Mouse (Mus musculus) embryonic facial prominence, embryonic 15.5 days (tissue): ENCODE results near the gene Ric1. TPM values are rescaled to one million over a fixed set of nuclear protein-coding genes. Genes with fewer than 3 reads are reported as not detected.
"Not testable (repeated sequence)": the region's sequence is repeated elsewhere in the genome, so short reads cannot be mapped to it uniquely, and the experiment has no call there.

ENCODE experiments used
- ATAC-seq: fragments of 200-750 bp; cut with Nextera tagmentation; 2 replicates; pipeline ENCODE4 v1.8.0; 2017; ENCODE audit warnings: low read depth, moderate TSS enrichment; ENCODE audit not compliant: insufficient number of reproducible peaks, low FRiP score, low TSS enrichment
- H3K27ac ChIP-seq: fragments of 300-500 bp; sonication (generic); replicated peaks from 2 replicates; pipeline ENCODE4 v1.5.1; 2015; ENCODE audit warnings: mild to moderate bottlenecking, inconsistent platforms
- H3K27me3 ChIP-seq: fragments of 300-500 bp; sonication (generic); 2 replicates; pipeline ENCODE4 v1.6.1; 2015; ENCODE audit warnings: inconsistent platforms
- H3K36me3 ChIP-seq: fragments of 300-500 bp; sonication (generic); 2 replicates; pipeline ENCODE4 v1.6.1; 2015; ENCODE audit warnings: mild to moderate bottlenecking, inconsistent platforms
- H3K4me1 ChIP-seq: fragments of 300-500 bp; sonication (generic); 2 replicates; pipeline ENCODE4 v1.6.1; 2015; ENCODE audit warnings: inconsistent platforms
- H3K4me2 ChIP-seq: fragments of 300-500 bp; sonication (generic); replicated peaks from 2 replicates; pipeline ENCODE4 v1.6.1; 2015; ENCODE audit warnings: mild to moderate bottlenecking, inconsistent platforms
- H3K4me3 ChIP-seq: fragments of 300-500 bp; sonication (generic); replicated peaks from 2 replicates; pipeline ENCODE4 v1.5.1; 2015; ENCODE audit warnings: mild to moderate bottlenecking, inconsistent platforms
- H3K9ac ChIP-seq: fragments of 300-500 bp; sonication (generic); 2 replicates; pipeline ENCODE4 v1.6.1; 2015; ENCODE audit warnings: inconsistent platforms
- H3K9me3 ChIP-seq: fragments of 300-500 bp; sonication (generic); replicated peaks from 2 replicates; pipeline ENCODE4 v1.6.1; 2016; ENCODE audit warnings: inconsistent platforms
- WGBS: fragments of 180-500 bp; shearing (Covaris S2); methylation state at CpG from one replicate; pipeline ENCODE4 v1.1.7; 2015; 5-methylcytosine and 5-hydroxymethylcytosine counted together
- polyA plus RNA-seq: library from polyadenylated mRNA; unstranded; fragments of >200 nt; fragmentation: Nextera tagmentation; extraction: Ambion mirVana; gene quantifications from 2 replicates; pipeline ENCODE4 v1.2.1, GENCODE M21; 2015

The Ric1 gene
- polyA plus RNA-seq, 1 experiment from 2014 or later, result 20.3 TPM

GRCm38 (mm10) chr19:29526837-29527236 lies 4.8 kb downstream of the Ric1 start:
- no peak for ATAC-seq
- no peak overlapping the region for H3K4me3 ChIP-seq
- H3K9ac ChIP-seq, result no peak overlapping the region
- H3K4me2 ChIP-seq, result no peak overlapping the region
- no peak overlapping the region for H3K27ac ChIP-seq
- no peaks in the 10 kb centered on the region for H3K27me3 ChIP-seq
- H3K9me3 ChIP-seq, result 0 out of 2 replicates have a peak, but pooled peaks cover 4% of the 10 kb centered on the region
- H3K4me1 ChIP-seq, result peaks cover 9% of the 10 kb centered on the region
- no peaks in the 10 kb centered on the region for H3K36me3 ChIP-seq

- 93% methylated on average over 4 of the region's 4 CpGs for WGBS
- H3K36me3 ChIP-seq, result no peaks in the 10 kb centered on the region
- 0 out of 2 replicates have a peak, but pooled peaks cover 4% of the 10 kb centered on the region for H3K9me3 ChIP-seq
- H3K9ac ChIP-seq, result no peak overlapping the region
- H3K4me1 ChIP-seq, result peaks cover 9% of the 10 kb centered on the region
- no peak for ATAC-seq
- no peaks in the 10 kb centered on the region for H3K27me3 ChIP-seq
- H3K4me2 ChIP-seq, result no peak overlapping the region
- H3K27ac ChIP-seq, result no peak overlapping the region
- H3K4me3 ChIP-seq, result no peak overlapping the region
Measured at GRCm38 (mm10) chr19:29527299-29527698, 5.2 kb downstream of the Ric1 start.

- Histone ChIP-seq H3K36me3 (peaks cover 2% of the 10 kb centered on the region; the same call in 1 of the 2 replicates), H3K9ac (no peak overlapping the region), H3K4me3 (no peak overlapping the region), H3K27me3 (no peaks in the 10 kb centered on the region), H3K4me1 (peaks cover 8% of the 10 kb centered on the region), H3K27ac (no peak overlapping the region), H3K4me2 (no peak overlapping the region), H3K9me3 (0 out of 2 replicates have a peak, but pooled peaks cover 4% of the 10 kb centered on the region)
- WGBS, result 85% methylated on average over 2 of the region's 2 CpGs
- no peak for ATAC-seq
Measured at GRCm38 (mm10) chr19:29528568-29528967, 6.5 kb downstream of the Ric1 start.

GRCm38 (mm10) chr19:29534030-29534429 lies 11.9 kb downstream of the Ric1 start:
- ATAC-seq, result no peak
- H3K4me2 ChIP-seq, result no peak overlapping the region
- H3K27me3 ChIP-seq, result no peaks in the 10 kb centered on the region
- H3K27ac ChIP-seq, result no peak overlapping the region
- H3K9ac ChIP-seq, result no peak overlapping the region
- no peak overlapping the region for H3K4me3 ChIP-seq
- H3K36me3 ChIP-seq, result peaks cover 25% of the 10 kb centered on the region
- 84% methylated on average over 5 of the region's 5 CpGs for WGBS
- no peaks in the 10 kb centered on the region for H3K9me3 ChIP-seq
- H3K4me1 ChIP-seq, result no peaks in the 10 kb centered on the region

- no peaks in the 10 kb centered on the region for H3K27me3 ChIP-seq
- ATAC-seq, result no peak
- H3K27ac ChIP-seq, result no peak overlapping the region
- H3K4me2 ChIP-seq, result no peak overlapping the region
- no peak overlapping the region for H3K4me3 ChIP-seq
- no peaks in the 10 kb centered on the region for H3K9me3 ChIP-seq
- H3K9ac ChIP-seq, result no peak overlapping the region
- 50% methylated on average over 8 of the region's 8 CpGs for WGBS
- H3K36me3 ChIP-seq, result no peaks in the 10 kb centered on the region
- H3K4me1 ChIP-seq, result no peaks in the 10 kb centered on the region
Measured at GRCm38 (mm10) chr19:29542256-29542970, 20.3 kb downstream of the Ric1 start.

- no peak for ATAC-seq
- Histone ChIP-seq H3K4me3 (no peak overlapping the region), H3K27me3 (no peaks in the 10 kb centered on the region), H3K9me3 (no peaks in the 10 kb centered on the region), H3K4me2 (no peak overlapping the region), H3K36me3 (no peaks in the 10 kb centered on the region), H3K4me1 (no peaks in the 10 kb centered on the region), H3K27ac (no peak overlapping the region), H3K9ac (no peak overlapping the region)
- 82% methylated on average over 6 of the region's 6 CpGs for WGBS
Measured at GRCm38 (mm10) chr19:29544026-29544425, 21.9 kb downstream of the Ric1 start.

GRCm38 (mm10) chr19:29550618-29551017 lies 28.5 kb downstream of the Ric1 start:
- Histone ChIP-seq H3K27ac (no peak overlapping the region), H3K9ac (no peak overlapping the region), H3K4me1 (no peaks in the 10 kb centered on the region), H3K4me3 (no peak overlapping the region), H3K4me2 (no peak overlapping the region), H3K9me3 (no peaks in the 10 kb centered on the region), H3K36me3 (no peaks in the 10 kb centered on the region), H3K27me3 (no peaks in the 10 kb centered on the region)
- ATAC-seq, result no peak
- 83% methylated on average over 2 of the region's 2 CpGs for WGBS

- no peaks in the 10 kb centered on the region for H3K9me3 ChIP-seq
- no peak for ATAC-seq
- no peak overlapping the region for H3K4me3 ChIP-seq
- no peaks in the 10 kb centered on the region for H3K36me3 ChIP-seq
- H3K27me3 ChIP-seq, result no peaks in the 10 kb centered on the region
- no peak overlapping the region for H3K4me2 ChIP-seq
- no peak overlapping the region for H3K27ac ChIP-seq
- no peak overlapping the region for H3K9ac ChIP-seq
- H3K4me1 ChIP-seq, result no peaks in the 10 kb centered on the region
- WGBS, result 85% methylated on average over 1 of the region's 1 CpGs
Measured at GRCm38 (mm10) chr19:29551128-29551527, 29.0 kb downstream of the Ric1 start.

GRCm38 (mm10) chr19:29551980-29552379 lies 29.9 kb downstream of the Ric1 start:
- H3K36me3 ChIP-seq, H3K27me3 ChIP-seq, H3K9me3 ChIP-seq, H3K4me3 ChIP-seq, H3K27ac ChIP-seq, ATAC-seq, H3K9ac ChIP-seq, H3K4me2 ChIP-seq, H3K4me1 ChIP-seq: not testable (repeated sequence)
- 100% methylated on average over 1 of the region's 1 CpGs for WGBS

- H3K36me3 ChIP-seq, H3K4me1 ChIP-seq, H3K4me2 ChIP-seq, H3K9me3 ChIP-seq, H3K27me3 ChIP-seq, H3K4me3 ChIP-seq, H3K27ac ChIP-seq, ATAC-seq, H3K9ac ChIP-seq: not testable (repeated sequence)
- 95% methylated on average over 7 of the region's 7 CpGs for WGBS
Measured at GRCm38 (mm10) chr19:29557171-29557845, 35.2 kb downstream of the Ric1 start.

- no peak overlapping the region for H3K9ac ChIP-seq
- H3K27me3 ChIP-seq, result no peaks in the 10 kb centered on the region
- H3K9me3 ChIP-seq, result no peaks in the 10 kb centered on the region
- no peak overlapping the region for H3K27ac ChIP-seq
- H3K4me2 ChIP-seq, result no peak overlapping the region
- peaks cover 5% of the 10 kb centered on the region; the same call in 1 of the 2 replicates for H3K36me3 ChIP-seq
- peaks cover 3% of the 10 kb centered on the region; the same call in 1 of the 2 replicates for H3K4me1 ChIP-seq
- 73% methylated on average over 4 of the region's 4 CpGs for WGBS
- no peak for ATAC-seq
- no peak overlapping the region for H3K4me3 ChIP-seq
Measured at GRCm38 (mm10) chr19:29562166-29562565, 40.1 kb downstream of the Ric1 start.
